Mouse (Mus musculus) liver, adult 2 months (tissue): ENCODE measurements at regions not wholly inside any gene's neighbourhood (a gene's known extent, or its start where the extent isn't known, plus 50 kb on each side); places are given as distances from the start of the nearest gene placed in this dataset.

ENCODE experiments used
- DNase-seq: peaks from one replicate; pipeline ENCODE4 v3.0.0-alpha.2; 2011; ENCODE audit warnings: low read depth, low spot score; ENCODE audit errors: extremely low read depth
- H3K27ac ChIP-seq: fragments of 200-500 bp; replicated peaks from 2 replicates; pipeline ENCODE4 v1.5.1; 2012; ENCODE audit warnings: low read depth, mild to moderate bottlenecking, control low read depth, inconsistent platforms, low read length; ENCODE audit not compliant: insufficient read depth
- H3K27me3 ChIP-seq: fragments of 200-500 bp; 2 replicates; pipeline ENCODE4 v1.6.1; 2012; ENCODE audit warnings: mild to moderate bottlenecking, moderate library complexity, low read length, inconsistent platforms; ENCODE audit not compliant: control insufficient read depth, insufficient read depth
- H3K36me3 ChIP-seq: fragments of 200-500 bp; 2 replicates; pipeline ENCODE4 v1.6.1; 2012; ENCODE audit warnings: low read length, inconsistent platforms; ENCODE audit not compliant: control insufficient read depth, insufficient read depth
- H3K4me1 ChIP-seq: fragments of 200-500 bp; 2 replicates; pipeline ENCODE4 v1.6.1; 2011; ENCODE audit warnings: low read length; ENCODE audit not compliant: control insufficient read depth, insufficient read depth
- H3K4me3 ChIP-seq: fragments of 200-500 bp; 2 replicates; pipeline ENCODE4 v1.5.1; 2011; ENCODE audit warnings: low read depth, mild to moderate bottlenecking, control low read depth, low read length, moderate library complexity; ENCODE audit not compliant: insufficient read depth
- H3K79me2 ChIP-seq: fragments of 200-500 bp; 2 replicates; pipeline ENCODE4 v1.6.1; 2012; ENCODE audit warnings: inconsistent platforms, mild to moderate bottlenecking, low read length, moderate library complexity; ENCODE audit not compliant: control insufficient read depth, insufficient read depth
- H3K9ac ChIP-seq: fragments of 200-500 bp; 2 replicates; pipeline ENCODE4 v1.6.1; 2012; ENCODE audit warnings: low read depth, mild to moderate bottlenecking, control low read depth, inconsistent platforms, low read length
- CTCF ChIP-seq: fragments of 200-500 bp; IDR thresholded peaks from 2 replicates; pipeline ENCODE4 v1.5.1; 2011; ENCODE audit warnings: low read depth, low read length, control low read depth
- POLR2A ChIP-seq: fragments of 200-500 bp; IDR thresholded peaks from 2 replicates; pipeline ENCODE4 v1.6.1; 2011; ENCODE audit warnings: low read length, control low read depth; ENCODE audit not compliant: insufficient read depth; ENCODE audit errors: extremely low read depth
- WGBS: fragments of 180-500 bp; shearing (Covaris S2); methylation state at CpG from one replicate; pipeline ENCODE4 v1.1.7; 2018; 5-methylcytosine and 5-hydroxymethylcytosine counted together

- Histone ChIP-seq H3K27me3 (0 out of 2 replicates have a peak, but pooled peaks cover 2% of the 10 kb centered on the region), H3K4me3 (no peak overlapping the region), H3K79me2 (no peaks in the 10 kb centered on the region), H3K4me1 (no peaks in the 10 kb centered on the region), H3K36me3 (no peaks in the 10 kb centered on the region), H3K27ac (no peak overlapping the region), H3K9ac (no peak overlapping the region)
- 81% methylated on average over 8 of the region's 8 CpGs for WGBS
- no peak for DNase-seq
- TF ChIP-seq CTCF: no peak
- TF ChIP-seq POLR2A: no peak
These were observed 329.6 kb upstream of the Prox1 start for GRCm38 (mm10) chr1:190500106-190500505.

- TF ChIP-seq POLR2A: no peak
- no peak for TF ChIP-seq CTCF
- Histone ChIP-seq H3K27me3 (0 out of 2 replicates have a peak, but pooled peaks cover 2% of the 10 kb centered on the region), H3K36me3 (no peaks in the 10 kb centered on the region), H3K9ac (no peak overlapping the region), H3K27ac (no peak overlapping the region), H3K4me3 (no peak overlapping the region), H3K4me1 (no peaks in the 10 kb centered on the region), H3K79me2 (no peaks in the 10 kb centered on the region)
- DNase-seq: no peak
- 90% methylated on average over 4 of the region's 4 CpGs for WGBS
These were observed 327.0 kb upstream of the Prox1 start for GRCm38 (mm10) chr1:190497474-190497873.

DNA sequence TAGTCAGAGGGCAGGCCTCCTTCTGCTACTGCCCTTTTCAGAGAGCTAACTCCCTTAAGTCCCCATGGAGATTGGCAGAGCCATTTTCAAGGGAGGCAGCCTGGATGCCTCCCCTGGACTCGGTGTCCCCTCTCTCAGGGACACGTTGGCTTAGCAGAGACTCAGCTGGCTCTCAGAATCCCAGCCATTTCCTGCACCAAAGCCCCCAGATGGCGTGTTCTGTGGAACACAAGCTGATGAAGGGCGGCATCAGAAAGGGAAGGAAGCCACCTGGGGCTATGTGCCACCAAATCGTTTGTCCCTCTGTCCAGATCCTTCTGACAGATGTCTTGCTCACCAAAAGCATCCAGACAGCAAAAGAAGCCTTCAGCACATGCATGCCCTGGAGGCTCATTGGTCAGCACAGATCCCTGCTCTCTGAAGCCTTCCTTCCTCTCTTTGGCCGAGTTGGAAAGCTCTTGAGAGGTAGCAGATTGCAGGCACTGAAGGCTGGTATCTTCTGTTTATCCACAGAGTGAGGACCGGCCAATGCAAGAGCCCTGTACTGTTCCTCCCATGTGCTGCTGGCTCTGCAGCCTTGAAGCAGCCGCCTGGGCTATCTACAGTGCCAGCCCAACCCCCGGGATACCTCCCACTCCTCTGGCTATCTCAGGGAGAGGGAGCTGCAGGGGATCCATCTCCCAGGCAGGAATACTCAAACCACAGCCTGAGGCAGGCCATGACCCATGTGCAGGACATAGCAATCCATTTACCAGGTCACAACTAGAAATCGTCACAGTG lies 325.4 kb upstream of the Prox1 start:
- 51% methylated on average over 10 of the region's 10 CpGs for WGBS
- no peak for DNase-seq
- H3K27ac ChIP-seq: no peak overlapping the region
- H3K36me3 ChIP-seq: no peaks in the 10 kb centered on the region
- H3K79me2 ChIP-seq: no peaks in the 10 kb centered on the region
- no peak overlapping the region for H3K4me3 ChIP-seq
- no peak for TF ChIP-seq POLR2A
- TF ChIP-seq CTCF: no peak
- H3K9ac ChIP-seq: no peak overlapping the region
- H3K4me1 ChIP-seq: no peaks in the 10 kb centered on the region
- H3K27me3 ChIP-seq: 0 out of 2 replicates have a peak, but pooled peaks cover 2% of the 10 kb centered on the region

GRCm38 (mm10) chr1:190486551-190487104 lies 316.1 kb upstream of the Prox1 start:
- H3K79me2 ChIP-seq: no peaks in the 10 kb centered on the region
- H3K36me3 ChIP-seq: no peaks in the 10 kb centered on the region
- H3K27ac ChIP-seq: no peak overlapping the region
- no peak for DNase-seq
- H3K4me3 ChIP-seq: no peak overlapping the region
- no peaks in the 10 kb centered on the region for H3K4me1 ChIP-seq
- H3K27me3 ChIP-seq: no peaks in the 10 kb centered on the region
- TF ChIP-seq CTCF (no peak), POLR2A (no peak)
- no peak overlapping the region for H3K9ac ChIP-seq
- WGBS: 77% methylated on average over 7 of the region's 7 CpGs

GRCm38 (mm10) chr1:190483366-190483765 lies 312.9 kb upstream of the Prox1 start:
- Histone ChIP-seq H3K9ac (no peak overlapping the region), H3K27ac (no peak overlapping the region), H3K4me1 (no peaks in the 10 kb centered on the region), H3K27me3 (no peaks in the 10 kb centered on the region), H3K36me3 (no peaks in the 10 kb centered on the region), H3K79me2 (no peaks in the 10 kb centered on the region), H3K4me3 (no peak overlapping the region)
- 88% methylated on average over 13 of the region's 13 CpGs for WGBS
- TF ChIP-seq POLR2A (no peak), CTCF (no peak)
- DNase-seq: no peak

- DNase-seq: no peak
- Histone ChIP-seq H3K4me1 (no peaks in the 10 kb centered on the region), H3K4me3 (no peak overlapping the region), H3K27ac (no peak overlapping the region), H3K9ac (no peak overlapping the region), H3K27me3 (no peaks in the 10 kb centered on the region), H3K36me3 (no peaks in the 10 kb centered on the region), H3K79me2 (no peaks in the 10 kb centered on the region)
- no peak for TF ChIP-seq CTCF
- no peak for TF ChIP-seq POLR2A
- WGBS: 74% methylated on average over 11 of the region's 11 CpGs
These were observed 310.6 kb upstream of the Prox1 start for GRCm38 (mm10) chr1:190481071-190481470.
